Mouse (Mus musculus) liver, adult 2 months (tissue): ENCODE data around the gene Igdcc4.

ENCODE experiments used
- CTCF ChIP-seq: fragments of 200-500 bp; IDR thresholded peaks from 2 replicates; pipeline ENCODE4 v1.5.1; 2011; ENCODE audit warnings: low read depth, low read length, control low read depth
- POLR2A ChIP-seq: fragments of 200-500 bp; IDR thresholded peaks from 2 replicates; pipeline ENCODE4 v1.6.1; 2011; ENCODE audit warnings: low read length, control low read depth; ENCODE audit not compliant: insufficient read depth; ENCODE audit errors: extremely low read depth

DNA sequence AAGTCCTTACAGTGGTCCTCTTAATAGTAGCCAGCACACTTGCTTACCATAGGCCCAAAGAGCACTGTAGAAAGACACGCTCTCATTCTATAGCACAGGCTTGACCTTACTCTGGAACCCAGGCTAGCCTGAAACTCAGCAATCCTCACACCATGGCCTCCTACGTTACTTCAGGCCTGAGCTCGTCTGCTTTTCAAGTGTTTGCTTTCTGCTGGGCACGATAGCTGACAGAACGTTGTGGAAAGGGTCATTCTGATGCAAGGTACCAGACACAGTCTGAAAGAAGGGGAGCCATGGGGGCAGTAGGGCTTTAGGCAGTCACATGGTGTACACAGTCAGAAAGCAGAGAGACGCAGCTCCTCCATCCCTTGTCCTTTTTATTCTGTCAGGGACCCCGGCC is 37.0 kb upstream of the Igdcc4 start:
- TF ChIP-seq CTCF (no peak), POLR2A (no peak)
